Mouse (Mus musculus) midbrain, embryonic 16.5 days (tissue): Measurements from ENCODE around the gene Slirp. TPM values are rescaled to one million over a fixed set of nuclear protein-coding genes. Genes with fewer than 3 reads are reported as not detected.

Experiments
- microRNA-seq: library from miRNA; unstranded; fragments of <30 nt; microRNA quantifications from one replicate; pipeline ENCODE4, GENCODE M21; 2017
- polyA plus RNA-seq: library from polyadenylated mRNA; unstranded; fragments of >200 nt; fragmentation: Nextera tagmentation; extraction: Ambion mirVana; gene quantifications from 2 replicates; pipeline ENCODE4 v1.2.1, GENCODE M21; 2015

The Slirp gene
- polyA plus RNA-seq, 1 experiment from 2014 or later: 195 TPM

Small RNA genes within 50 kb of the gene (microRNA-seq; reads per million reads assigned to microRNA genes)
- gene Mir3068: 56.2 reads per million, percentile 47 among the genes with 10 or more reads in this experiment

Other genes starting within 250 kb of the Slirp start
- 2.2 and 2.6 TPM in 2 replicates for gene Samd15, start 244.2 kb upstream of the Slirp start, polyA plus RNA-seq
- 5.2 and 6.0 TPM in 2 replicates for gene Tmed8, start 243.4 kb upstream of the Slirp start, polyA plus RNA-seq
- gene Noxred1, start 205.2 kb upstream of the Slirp start, polyA plus RNA-seq: 0.65 and 1.9 TPM in 2 replicates
- 56.2 and 58.2 TPM in 2 replicates for gene Vipas39, start 177.6 kb upstream of the Slirp start, polyA plus RNA-seq
- 208 and 217 TPM in 2 replicates for gene Ahsa1, start 177.4 kb upstream of the Slirp start, polyA plus RNA-seq
- 2.1 and 2.2 TPM in 2 replicates for gene Ism2, start 144.2 kb upstream of the Slirp start, polyA plus RNA-seq
- gene Sptlc2, start 55.5 kb upstream of the Slirp start, polyA plus RNA-seq: 72.8 and 75.0 TPM in 2 replicates
- 40.7 and 41.8 TPM in 2 replicates for gene Alkbh1, start 121 bp downstream of the Slirp start, polyA plus RNA-seq
- 93.1 and 103 TPM in 2 replicates for gene Snw1, start 28.4 kb downstream of the Slirp start, polyA plus RNA-seq
- not detected in 2 replicates for gene Gm5788, start 50.8 kb downstream of the Slirp start, polyA plus RNA-seq
- gene Gm8300, start 70.4 kb downstream of the Slirp start, polyA plus RNA-seq: not detected in 2 replicates
- gene Oog1, start 158.8 kb downstream of the Slirp start, polyA plus RNA-seq: not detected in 2 replicates
- gene Gm4027, start 175.0 kb downstream of the Slirp start, polyA plus RNA-seq: not detected in 2 replicates
- gene Gm16381, start 200.7 kb downstream of the Slirp start, polyA plus RNA-seq: not detected in 2 replicates